Mouse (Mus musculus): ENCODE results near the gene Xbp1.
"Not testable (repeated sequence)": the region's sequence is repeated elsewhere in the genome, so short reads cannot be mapped to it uniquely, and the experiment has no call there.

Xbp1 gene

DNA sequence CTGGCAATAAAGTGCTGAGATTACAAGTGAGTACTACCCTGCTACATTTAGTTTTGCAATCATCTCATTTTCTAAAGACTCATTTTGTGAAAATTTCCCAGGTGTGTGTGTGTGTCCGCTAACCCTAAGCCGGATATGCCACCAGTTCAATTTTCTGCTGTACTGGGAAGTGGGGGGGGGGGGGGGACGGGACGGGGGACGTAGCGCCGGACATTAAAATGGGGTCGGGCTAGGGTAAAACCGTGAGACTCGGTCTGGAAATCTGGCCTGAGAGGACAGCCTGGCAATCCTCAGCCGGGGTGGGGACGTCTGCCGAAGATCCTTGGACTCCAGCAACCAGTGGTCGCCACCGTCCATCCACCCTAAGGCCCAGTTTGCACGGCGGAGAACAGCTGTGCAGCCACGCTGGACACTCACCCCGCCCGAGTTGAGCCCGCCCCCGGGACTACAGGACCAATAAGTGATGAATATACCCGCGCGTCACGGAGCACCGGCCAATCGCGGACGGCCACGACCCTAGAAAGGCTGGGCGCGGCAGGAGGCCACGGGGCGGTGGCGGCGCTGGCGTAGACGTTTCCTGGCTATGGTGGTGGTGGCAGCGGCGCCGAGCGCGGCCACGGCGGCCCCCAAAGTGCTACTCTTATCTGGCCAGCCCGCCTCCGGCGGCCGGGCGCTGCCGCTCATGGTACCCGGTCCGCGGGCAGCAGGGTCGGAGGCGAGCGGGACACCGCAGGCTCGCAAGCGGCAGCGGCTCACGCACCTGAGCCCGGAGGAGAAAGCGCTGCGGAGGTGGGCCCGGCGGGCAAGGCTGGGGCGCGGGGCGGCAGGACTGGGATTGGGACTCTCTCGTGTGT lies at the start of gene Xbp1:
Xbp1 (plus strand) TSS at position 248 of the 854 bp plus-strand sequence.
- in situ Hi-C loops (cut with MboI; ENCODE audit: low pct_unique_long_range_greater_than_20kb in 1 of 2, low sequenced_read_pairs in 2 of 2, unreplicated experiment in 1 of 2) = loop anchor here in 1 of 2 experiments (5.0 kb wide), 1 partner anchor 33 kb away; no protein-coding TSS in a partner anchor

DNA sequence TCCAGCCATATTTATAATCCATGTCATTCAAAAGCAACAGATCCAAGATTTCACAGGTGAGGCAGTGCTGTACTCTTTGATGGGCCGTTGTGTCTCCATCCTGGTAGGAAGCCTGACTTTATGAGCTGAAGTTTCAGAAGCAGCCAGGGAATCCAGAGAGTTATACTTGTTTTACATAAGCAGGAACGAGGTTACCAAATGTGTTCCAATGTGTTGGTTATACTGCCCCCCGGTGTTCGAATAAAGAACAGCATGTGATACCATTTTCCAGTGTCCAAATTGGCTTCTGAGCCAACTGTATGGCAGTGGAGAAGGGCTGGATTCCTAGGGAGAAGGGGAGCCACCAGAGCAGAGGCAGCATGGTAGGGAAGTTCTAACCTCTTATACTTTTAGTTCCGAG lies 46.3 kb upstream of the Xbp1 start:
- in situ Hi-C loops (cut with MboI; ENCODE audit: low pct_unique_long_range_greater_than_20kb in 1 of 2, low sequenced_read_pairs in 2 of 2, unreplicated experiment in 1 of 2) = no loop called here

DNA sequence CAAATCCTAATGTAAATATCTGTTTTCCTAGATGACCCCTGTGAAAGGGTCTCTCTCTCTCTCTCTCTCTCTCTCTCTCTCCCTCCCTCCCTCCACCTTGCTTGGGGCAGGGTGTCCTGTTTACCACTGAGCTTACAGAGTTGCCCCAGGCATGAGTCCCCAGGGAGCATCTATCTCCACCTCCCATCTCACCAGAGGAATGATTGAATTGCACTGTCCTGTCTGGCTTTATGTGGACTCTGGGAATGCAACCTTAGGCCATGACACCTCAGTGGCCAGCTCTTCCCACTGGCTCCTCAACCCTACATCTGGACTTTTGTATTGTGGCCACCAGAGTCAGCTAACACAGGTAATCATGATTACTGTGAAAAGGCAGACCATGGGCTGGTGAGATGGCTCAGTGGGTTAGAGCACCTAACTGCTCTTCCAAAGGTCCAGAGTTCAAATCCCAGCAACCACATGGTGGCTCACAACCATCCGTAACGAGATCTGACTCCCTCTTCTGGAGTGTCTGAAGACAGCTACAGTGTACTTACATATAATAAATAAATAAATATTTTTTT lies 44.8 kb upstream of the Xbp1 start:
- in situ Hi-C loops (cut with MboI; ENCODE audit: low pct_unique_long_range_greater_than_20kb in 1 of 2, low sequenced_read_pairs in 2 of 2, unreplicated experiment in 1 of 2) = not testable (repeated sequence)

DNA sequence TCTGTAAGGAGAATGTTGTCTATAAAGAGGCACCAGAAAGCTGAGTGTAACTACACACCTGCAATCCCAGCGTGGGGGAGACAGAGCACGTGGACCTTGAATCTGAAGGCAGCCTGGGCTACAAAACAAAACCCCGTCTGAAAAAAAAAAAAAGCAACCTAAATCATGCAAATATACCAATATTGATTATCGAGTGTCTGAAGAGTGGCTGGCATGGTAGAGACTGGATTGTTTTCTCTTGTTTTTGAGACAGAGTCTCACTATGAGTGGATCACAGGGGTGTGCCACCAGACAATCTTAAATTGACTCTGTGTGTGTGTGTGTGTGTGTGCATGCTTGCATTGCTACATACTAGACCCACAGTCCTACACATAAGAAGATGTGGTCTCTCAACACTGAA lies 43.7 kb upstream of the Xbp1 start:
- in situ Hi-C loops (cut with MboI; ENCODE audit: low pct_unique_long_range_greater_than_20kb in 1 of 2, low sequenced_read_pairs in 2 of 2, unreplicated experiment in 1 of 2) = no loop called here

DNA sequence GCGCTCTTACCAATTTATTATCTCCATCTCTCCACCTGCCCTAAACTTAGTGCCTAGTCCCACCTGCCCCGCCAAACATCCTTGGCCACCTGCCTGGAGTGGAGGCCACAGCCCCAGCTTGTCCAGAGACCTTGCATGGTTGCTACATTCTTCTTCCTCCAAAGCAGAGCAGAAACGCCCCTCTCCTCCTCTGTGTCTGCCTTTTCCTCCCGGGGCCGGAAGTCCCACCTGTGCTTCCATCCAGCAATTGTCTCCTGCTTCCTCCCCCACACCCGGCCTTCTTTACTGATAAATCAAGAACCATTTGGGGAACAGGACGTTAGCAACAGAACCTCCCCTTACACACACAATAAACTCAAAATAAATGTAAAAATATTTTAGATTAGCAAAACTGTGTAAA lies 42.3 kb upstream of the Xbp1 start:
- in situ Hi-C loops (cut with MboI; ENCODE audit: low pct_unique_long_range_greater_than_20kb in 1 of 2, low sequenced_read_pairs in 2 of 2, unreplicated experiment in 1 of 2) = no loop called here

DNA sequence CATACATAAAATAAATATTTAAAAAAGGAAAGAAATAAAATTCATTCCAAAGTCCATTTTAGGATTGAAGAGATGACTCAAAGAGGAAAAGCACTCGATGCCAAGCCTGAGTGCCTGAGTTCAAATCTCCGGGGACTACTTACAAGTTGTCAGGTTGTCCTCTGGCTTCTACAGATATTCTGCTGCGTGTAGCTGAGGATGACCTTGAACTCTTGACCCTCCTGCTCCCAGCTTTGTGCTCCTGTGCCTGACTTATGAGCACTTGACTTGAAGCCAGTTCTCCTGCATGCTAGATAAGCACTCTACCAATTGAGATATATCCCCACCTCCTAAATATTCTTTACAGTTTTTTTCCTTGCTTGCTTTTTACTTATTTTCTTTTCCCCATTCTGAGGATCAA lies 41.6 kb upstream of the Xbp1 start:
- in situ Hi-C loops (cut with MboI; ENCODE audit: low pct_unique_long_range_greater_than_20kb in 1 of 2, low sequenced_read_pairs in 2 of 2, unreplicated experiment in 1 of 2) = no loop called here

DNA sequence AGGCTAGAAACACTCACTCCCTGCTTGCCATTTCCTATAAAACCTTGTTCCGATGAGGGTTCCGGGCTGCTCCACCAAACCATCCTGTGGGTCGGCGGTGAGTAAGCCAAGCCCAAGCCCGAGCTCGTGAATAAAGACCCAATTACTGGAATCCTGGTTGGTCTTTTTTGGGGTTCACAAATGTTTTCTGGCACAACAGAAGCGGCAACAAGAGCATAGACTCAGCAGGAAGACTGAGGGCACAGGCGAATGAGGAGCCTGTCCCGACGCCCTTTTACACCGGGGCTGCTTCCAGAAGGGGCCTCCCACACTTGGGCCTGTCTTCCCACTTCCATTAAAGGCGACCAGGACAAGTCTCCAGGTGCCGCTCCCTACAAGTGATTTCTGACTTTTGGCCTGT lies 37.9 kb upstream of the Xbp1 start:
- in situ Hi-C loops (cut with MboI; ENCODE audit: low pct_unique_long_range_greater_than_20kb in 1 of 2, low sequenced_read_pairs in 2 of 2, unreplicated experiment in 1 of 2) = loop anchor here (5.0 to 10.0 kb wide), 3 partner anchors 52 to 302 kb away; partner anchors contain the start of gene Dbnl (in 1 of the 2)

DNA sequence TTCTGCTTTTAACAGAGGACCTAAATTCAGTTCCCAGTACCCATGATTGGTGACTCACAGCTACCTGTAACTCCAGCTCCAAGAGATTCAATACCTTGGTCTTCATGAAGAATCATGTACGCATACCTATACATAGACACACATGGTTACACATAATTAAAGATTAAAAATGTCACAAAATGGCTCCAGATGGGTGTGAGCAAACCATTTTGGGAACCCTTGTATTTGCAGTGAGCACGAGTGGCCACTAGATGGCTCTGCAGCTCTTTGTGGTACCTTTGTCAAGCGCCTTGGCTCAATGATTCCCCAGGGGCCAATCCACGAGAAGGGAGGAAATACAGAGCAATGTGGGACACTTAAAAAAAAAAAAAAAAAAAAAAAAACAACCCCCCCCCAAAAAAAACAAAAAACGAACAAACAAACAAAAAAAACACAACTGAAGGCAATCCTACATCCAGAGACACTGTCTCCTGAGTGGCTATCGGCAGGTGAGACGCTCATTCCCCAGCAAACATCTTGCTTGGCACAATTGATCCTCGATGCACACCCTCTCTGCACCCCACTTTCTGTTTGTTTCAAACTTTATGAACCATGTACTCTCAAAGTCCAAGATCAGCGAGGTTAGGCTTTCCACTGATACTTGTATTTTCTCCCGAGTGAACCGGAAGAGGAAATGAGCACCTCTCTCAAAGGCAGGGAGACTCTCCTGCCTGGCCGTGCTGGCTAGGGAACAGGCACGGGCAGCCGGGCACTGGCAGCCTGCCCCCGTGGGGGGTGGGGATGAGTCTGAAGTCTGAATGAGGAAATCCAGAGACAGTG lies 35.1 kb upstream of the Xbp1 start:
- in situ Hi-C loops (cut with MboI; ENCODE audit: low pct_unique_long_range_greater_than_20kb in 1 of 2, low sequenced_read_pairs in 2 of 2, unreplicated experiment in 1 of 2) = loop anchor here (5.0 to 10.0 kb wide), 4 partner anchors 37 to 299 kb away; partner anchors contain the start of genes Dbnl (in 1 of the 2) and Xbp1 (in 1 of the 2)

DNA sequence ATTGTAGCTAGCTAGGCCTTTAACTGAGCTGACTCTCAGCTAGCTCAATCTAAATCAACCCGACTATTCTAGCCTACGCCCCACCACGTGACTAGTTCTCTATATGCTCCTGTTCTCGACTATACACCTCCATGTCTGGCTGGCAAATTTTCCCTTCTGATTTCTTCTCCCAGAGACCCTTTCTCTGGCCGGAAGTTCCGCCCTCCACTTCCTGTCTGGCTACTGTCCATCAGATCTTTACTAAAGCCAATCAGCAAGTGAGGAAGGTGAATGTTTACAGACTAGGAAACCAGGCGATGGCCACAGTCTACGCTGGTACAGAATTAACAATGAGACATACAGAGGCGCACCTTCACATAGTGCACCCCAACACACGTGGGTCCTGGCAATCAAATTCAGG lies 31.0 kb upstream of the Xbp1 start:
- in situ Hi-C loops (cut with MboI; ENCODE audit: low pct_unique_long_range_greater_than_20kb in 1 of 2, low sequenced_read_pairs in 2 of 2, unreplicated experiment in 1 of 2) = loop anchor here (5.0 to 10.0 kb wide), 4 partner anchors 33 to 295 kb away; partner anchors contain the start of genes Dbnl (in 1 of the 2) and Xbp1 (in 1 of the 2)

DNA sequence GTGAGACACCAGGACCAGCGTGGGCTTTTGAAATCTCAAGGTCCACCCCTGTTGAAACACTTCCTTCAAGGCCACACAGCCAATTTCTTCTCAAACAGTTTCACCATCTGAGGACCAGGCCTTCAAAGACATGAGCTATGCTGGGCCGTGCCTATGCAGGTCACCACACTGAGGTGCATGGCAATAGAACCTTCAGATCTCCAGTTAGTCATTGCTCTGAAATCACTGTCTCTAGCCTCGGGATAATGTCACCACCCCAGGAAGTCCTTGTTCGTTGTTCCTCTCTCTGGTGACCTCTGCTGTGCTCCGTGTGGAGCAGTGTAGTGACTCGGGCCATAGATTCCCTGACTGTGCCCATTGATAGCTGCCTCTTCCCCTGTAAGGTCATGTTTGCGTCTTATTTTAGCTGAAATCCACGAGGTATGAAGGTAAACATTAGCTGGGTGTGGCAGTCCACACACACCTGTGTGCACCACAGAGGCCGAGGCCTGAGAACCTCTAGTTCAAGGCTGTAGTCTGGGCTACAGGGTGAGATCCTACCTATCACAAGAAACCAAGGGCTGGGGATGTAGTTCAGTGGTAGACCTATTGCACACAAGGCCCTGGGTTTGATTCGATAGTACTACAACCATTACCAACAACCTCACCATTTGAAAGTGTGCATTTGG lies 29.3 kb upstream of the Xbp1 start:
- in situ Hi-C loops (cut with MboI; ENCODE audit: low pct_unique_long_range_greater_than_20kb in 1 of 2, low sequenced_read_pairs in 2 of 2, unreplicated experiment in 1 of 2) = no loop called here

DNA sequence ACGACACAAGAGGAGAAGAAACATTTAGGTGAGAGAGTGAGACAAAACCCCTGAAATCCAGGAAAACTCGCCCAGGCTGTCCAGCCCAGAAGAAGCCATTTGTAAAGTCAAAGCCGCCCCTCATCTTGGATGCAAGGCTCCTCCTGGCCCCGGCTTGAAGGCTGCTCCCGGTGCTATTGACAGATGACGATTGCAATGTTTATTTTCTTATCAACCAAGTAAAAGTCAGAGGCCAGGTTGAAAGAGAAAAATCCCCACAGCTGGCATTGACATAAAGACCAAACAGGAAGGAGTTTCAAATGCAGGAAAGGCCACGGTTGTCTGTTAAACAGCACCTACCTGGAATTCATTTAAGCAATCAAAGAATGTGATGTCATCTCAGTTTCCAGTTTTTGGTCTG lies 28.5 kb upstream of the Xbp1 start:
- in situ Hi-C loops (cut with MboI; ENCODE audit: low pct_unique_long_range_greater_than_20kb in 1 of 2, low sequenced_read_pairs in 2 of 2, unreplicated experiment in 1 of 2) = no loop called here

DNA sequence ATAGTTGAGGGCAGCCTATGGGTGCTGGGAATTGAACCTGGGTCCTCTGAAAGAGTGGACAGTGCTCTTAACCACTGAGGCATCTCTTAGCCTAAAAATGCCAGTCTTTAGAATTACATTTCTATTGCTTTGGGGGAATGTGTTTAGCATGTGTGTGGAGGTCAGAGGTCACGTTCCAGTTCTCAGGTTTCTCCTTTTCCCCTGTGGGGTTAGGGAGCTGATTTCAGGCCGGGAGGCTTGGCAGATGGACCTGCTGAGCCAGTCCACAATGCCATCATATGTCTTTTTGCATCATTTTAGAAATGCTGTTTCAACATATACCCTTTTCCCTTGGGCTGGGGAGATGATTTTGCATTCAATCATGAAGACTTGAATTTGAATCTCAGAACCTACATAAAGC lies 26.6 kb upstream of the Xbp1 start:
- in situ Hi-C loops (cut with MboI; ENCODE audit: low pct_unique_long_range_greater_than_20kb in 1 of 2, low sequenced_read_pairs in 2 of 2, unreplicated experiment in 1 of 2) = no loop called here

DNA sequence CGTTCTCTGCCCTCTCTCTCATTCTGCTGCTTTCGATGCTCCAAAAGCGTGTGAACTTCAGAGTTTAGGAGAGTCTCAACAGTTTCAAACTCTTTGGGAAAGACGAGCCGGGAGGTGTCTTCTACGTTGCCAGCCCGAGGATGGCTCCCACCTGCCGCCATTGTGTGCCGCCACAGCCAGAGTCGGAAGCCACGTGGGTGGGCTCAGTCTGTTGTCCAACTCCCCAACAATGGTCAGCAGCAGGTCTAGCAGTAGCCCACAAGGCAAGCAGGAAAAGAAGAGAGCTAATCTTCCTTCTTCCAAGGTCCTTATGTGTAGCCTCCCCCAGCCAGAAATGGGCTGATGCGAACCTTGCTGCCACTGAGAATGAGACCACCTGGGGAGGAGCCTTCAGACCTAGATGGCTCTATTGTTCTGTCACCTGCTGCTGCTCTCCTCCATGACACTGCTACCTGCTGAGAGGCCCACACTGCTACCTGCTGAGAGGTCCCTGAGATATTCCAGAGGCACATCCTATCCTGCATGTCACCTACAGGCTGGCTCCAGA lies 25.1 kb upstream of the Xbp1 start:
- in situ Hi-C loops (cut with MboI; ENCODE audit: low pct_unique_long_range_greater_than_20kb in 1 of 2, low sequenced_read_pairs in 2 of 2, unreplicated experiment in 1 of 2) = no loop called here

DNA sequence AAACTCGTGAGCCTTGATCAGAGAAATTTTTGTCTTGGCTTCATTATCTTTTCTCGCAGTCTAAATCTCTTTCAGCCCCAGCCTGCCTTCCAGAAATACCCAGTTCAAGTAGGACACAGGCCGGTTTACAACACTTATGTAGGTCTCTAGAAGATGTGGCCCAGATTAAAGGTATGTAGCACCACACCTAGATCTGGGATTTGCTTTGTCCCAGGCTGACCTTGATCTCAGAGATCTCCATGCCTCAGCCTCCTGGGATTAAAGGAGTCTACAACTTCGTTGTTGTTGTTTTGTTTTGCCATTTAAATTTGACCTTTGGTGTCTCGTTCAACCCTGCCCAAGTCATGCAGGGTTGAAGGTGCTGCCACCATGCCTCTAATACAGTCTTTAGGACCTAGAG lies 24.6 kb upstream of the Xbp1 start:
- in situ Hi-C loops (cut with MboI; ENCODE audit: low pct_unique_long_range_greater_than_20kb in 1 of 2, low sequenced_read_pairs in 2 of 2, unreplicated experiment in 1 of 2) = no loop called here

DNA sequence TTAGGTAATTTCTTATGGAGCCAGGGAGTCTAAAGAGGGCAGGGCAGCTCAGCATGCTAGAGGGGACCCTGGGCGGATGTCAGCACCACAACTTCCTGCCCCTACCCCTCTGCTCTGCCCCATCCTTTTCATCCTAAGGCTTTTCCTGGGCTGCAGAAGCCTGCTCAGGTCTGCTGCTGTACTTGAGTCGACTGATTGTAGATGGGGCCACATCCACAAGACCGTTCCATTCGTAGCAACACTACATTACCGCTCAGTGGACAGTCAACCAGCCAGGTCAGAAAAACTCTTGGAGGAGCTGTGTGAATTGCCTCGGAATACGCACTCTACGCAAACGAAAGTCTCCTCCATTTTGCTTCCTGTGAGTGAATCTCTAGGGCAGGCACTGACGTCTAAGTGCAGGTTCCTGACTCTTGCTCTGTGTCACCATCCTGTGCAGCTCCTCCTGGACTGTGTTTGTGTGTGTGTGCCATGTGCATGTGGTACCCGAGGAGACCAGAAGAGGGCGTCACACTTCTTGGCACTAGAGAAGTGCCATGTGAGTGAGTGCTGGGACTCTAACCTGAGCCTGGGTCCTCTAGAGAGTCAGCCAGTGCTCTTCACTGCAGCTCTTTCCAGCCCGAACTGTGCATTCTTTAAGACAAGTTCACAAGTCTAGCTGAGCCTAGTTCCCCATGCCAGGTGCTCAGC lies 23.8 kb upstream of the Xbp1 start:
- in situ Hi-C loops (cut with MboI; ENCODE audit: low pct_unique_long_range_greater_than_20kb in 1 of 2, low sequenced_read_pairs in 2 of 2, unreplicated experiment in 1 of 2) = no loop called here

DNA sequence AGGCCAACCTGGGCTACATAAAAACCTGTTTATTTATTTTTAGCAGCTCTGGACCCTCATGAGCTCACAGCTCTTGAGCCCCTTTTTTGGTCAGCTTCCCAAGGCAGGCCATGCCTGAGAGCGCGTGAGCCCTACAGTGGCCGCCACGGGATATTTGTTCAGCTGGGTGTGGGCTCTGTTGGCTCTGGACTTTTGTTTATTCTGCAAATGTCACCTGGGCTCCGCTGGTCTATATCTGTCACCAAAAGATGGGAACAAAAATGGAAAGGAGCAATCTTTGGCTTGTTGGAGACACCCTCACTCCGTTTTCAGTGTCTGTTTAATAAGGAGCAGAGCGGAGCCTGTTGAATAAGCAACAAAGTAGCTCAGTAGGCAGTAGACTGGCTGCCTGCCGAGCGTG lies 22.0 kb upstream of the Xbp1 start:
- in situ Hi-C loops (cut with MboI; ENCODE audit: low pct_unique_long_range_greater_than_20kb in 1 of 2, low sequenced_read_pairs in 2 of 2, unreplicated experiment in 1 of 2) = no loop called here

DNA sequence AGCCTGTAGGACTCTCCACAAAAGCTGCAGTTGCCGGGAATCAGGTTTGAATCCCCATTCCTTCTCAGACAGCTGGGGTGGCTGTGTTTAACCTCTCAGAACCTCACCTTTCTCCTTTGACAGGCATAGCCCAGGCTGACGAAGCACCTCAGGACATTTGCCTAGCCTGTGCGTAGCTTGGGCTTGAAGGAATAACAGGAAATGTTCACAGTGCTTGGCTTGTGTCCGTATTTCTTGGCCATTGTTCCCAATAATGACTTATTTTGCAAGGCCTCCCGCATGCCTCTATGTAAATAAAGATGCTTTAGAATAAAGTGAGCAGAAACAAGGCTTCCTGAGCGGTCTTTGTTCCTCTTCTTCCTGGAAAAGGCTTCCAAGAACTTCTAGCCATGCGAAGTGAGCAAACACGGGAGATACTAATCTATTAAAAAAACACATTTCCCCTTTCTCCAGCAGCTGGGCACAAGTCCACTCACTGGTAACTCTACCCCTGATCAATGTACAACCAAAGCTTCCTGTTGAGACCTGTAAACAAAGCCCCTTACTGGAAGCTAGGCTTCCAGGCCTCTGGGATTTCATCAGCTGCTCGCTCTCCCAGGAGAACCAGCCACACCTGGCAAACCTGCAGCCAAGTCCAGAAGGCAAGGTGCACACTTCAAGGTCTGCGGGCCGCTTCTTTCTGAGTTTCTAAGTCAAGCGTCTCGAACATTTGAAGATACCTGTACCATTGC lies 21.4 kb upstream of the Xbp1 start:
- in situ Hi-C loops (cut with MboI; ENCODE audit: low pct_unique_long_range_greater_than_20kb in 1 of 2, low sequenced_read_pairs in 2 of 2, unreplicated experiment in 1 of 2) = no loop called here

Measured in mouse embryonic stem cell (cell line).